Mouse (Mus musculus): ENCODE measurements around the gene Ampd2. TPM values are rescaled to one million over a fixed set of nuclear protein-coding genes. Genes with fewer than 3 reads are reported as not detected.

The Ampd2 gene
- polyA plus RNA-seq, 1 experiment, result 135 TPM

DNA sequence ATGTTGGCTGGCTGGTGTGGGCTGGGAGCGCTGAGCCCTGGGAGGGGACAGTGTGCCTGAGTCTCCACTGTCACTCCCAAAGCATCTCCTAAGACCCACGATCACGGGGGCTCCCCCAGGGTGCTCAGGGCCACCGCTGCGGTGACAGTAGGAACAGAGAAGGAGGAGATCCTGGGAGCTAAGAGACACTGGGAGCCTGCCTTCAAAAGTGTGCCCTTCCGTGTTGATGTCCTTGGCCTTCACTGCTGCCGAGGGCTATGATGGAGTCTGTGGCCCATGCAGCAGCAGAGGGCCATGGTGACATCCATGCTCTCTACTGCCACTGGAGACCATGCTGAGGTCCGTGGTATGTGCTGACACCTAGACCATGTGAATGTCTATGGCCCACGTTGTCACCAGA is 20.9 kb downstream of the Ampd2 start:
- TF ChIP-seq POLR2A (IDR thresholded peaks at IDR 0.05; ENCODE audit: borderline replicate concordance, insufficient read depth, low read length) (no peak), CTCF (IDR thresholded peaks at IDR 0.05; ENCODE audit: borderline replicate concordance, insufficient read depth, low read depth, low read length) (no peak)
- Histone ChIP-seq H3K27me3 (ENCODE audit: control insufficient read depth, insufficient read depth, low read length) (no peaks in the 10 kb centered on the region), H3K4me1 (ENCODE audit: control insufficient read depth, insufficient read depth, low read length) (no peaks in the 10 kb centered on the region), H3K27ac (ENCODE audit: insufficient read depth, low read length) (no peak overlapping the region), H3K4me3 (replicated peaks; ENCODE audit: insufficient read depth, low read depth, low read length) (no peak overlapping the region)
- DNase-seq, result no peak
- WGBS, result 69% methylated on average over 9 of the region's 9 CpGs

GRCm38 (mm10) chr3:108064672-108065071 is 21.8 kb downstream of the Ampd2 start:
- H3K27me3 ChIP-seq (ENCODE audit: control insufficient read depth, insufficient read depth, low read length), result no peaks in the 10 kb centered on the region
- H3K27ac ChIP-seq (ENCODE audit: insufficient read depth, low read length), result no peak overlapping the region
- 66% methylated on average over 4 of the region's 4 CpGs for WGBS
- H3K4me3 ChIP-seq (replicated peaks; ENCODE audit: insufficient read depth, low read depth, low read length), result no peak overlapping the region
- no peak for DNase-seq
- TF ChIP-seq POLR2A (IDR thresholded peaks at IDR 0.05; ENCODE audit: borderline replicate concordance, insufficient read depth, low read length) (no peak), CTCF (IDR thresholded peaks at IDR 0.05; ENCODE audit: borderline replicate concordance, insufficient read depth, low read depth, low read length) (no peak)
- H3K4me1 ChIP-seq (ENCODE audit: control insufficient read depth, insufficient read depth, low read length), result no peaks in the 10 kb centered on the region

DNA sequence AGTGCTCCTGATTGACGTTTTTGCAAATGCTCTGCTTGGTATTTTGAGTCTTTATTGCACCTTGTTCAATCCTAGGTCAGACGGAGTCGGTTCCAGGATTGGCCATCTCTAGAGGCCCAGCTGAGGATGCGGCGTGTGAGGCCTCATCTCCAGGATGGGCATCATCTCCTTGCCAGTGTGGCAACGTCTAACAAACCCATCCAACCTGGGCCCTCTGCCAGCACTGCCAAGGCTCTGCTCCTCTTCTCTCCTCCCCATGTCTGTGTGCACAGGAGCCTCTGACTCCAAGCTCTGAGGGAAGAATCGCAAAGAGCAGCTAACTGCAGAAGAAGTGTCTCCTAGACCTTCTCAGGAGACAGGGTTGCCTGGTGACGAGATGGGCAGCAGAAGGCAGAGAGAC is 23.8 kb downstream of the Ampd2 start:
- 43% methylated on average over 8 of the region's 8 CpGs for WGBS
- H3K4me3 ChIP-seq (replicated peaks; ENCODE audit: insufficient read depth, low read depth, low read length), result no peak overlapping the region
- H3K27me3 ChIP-seq (ENCODE audit: control insufficient read depth, insufficient read depth, low read length), result no peaks in the 10 kb centered on the region
- H3K27ac ChIP-seq (ENCODE audit: insufficient read depth, low read length), result no peak overlapping the region
- H3K4me1 ChIP-seq (ENCODE audit: control insufficient read depth, insufficient read depth, low read length), result no peaks in the 10 kb centered on the region
- DNase-seq, result peak in 1 of 2 experiments; percentile 6
- no peak for TF ChIP-seq POLR2A (IDR thresholded peaks at IDR 0.05; ENCODE audit: borderline replicate concordance, insufficient read depth, low read length)
- no peak for TF ChIP-seq CTCF (IDR thresholded peaks at IDR 0.05; ENCODE audit: borderline replicate concordance, insufficient read depth, low read depth, low read length)

DNA sequence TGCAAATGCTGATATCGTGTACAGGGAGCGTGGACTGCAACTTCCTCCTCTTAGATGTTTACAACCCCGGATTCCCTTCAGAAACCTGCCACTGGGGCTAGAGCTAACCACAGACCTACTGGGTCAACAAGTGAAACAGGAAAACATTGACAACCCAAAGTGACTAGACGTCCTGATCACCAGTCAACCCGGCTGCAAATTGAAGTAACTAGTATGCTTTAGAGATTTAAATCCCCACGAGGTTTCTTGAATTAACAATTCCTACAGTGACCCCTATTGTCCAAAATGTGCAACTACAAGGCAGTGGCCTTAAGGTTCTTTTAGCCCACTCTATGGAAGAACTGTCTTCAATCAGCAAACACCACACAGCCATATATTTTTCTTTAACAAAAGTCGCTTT is 25.0 kb downstream of the Ampd2 start:
- 22% methylated on average over 7 of the region's 7 CpGs for WGBS
- DNase-seq, result no peak
- Histone ChIP-seq H3K27ac (ENCODE audit: insufficient read depth, low read length) (no peak overlapping the region), H3K27me3 (ENCODE audit: control insufficient read depth, insufficient read depth, low read length) (no peaks in the 10 kb centered on the region), H3K4me1 (ENCODE audit: control insufficient read depth, insufficient read depth, low read length) (no peaks in the 10 kb centered on the region), H3K4me3 (replicated peaks; ENCODE audit: insufficient read depth, low read depth, low read length) (no peak overlapping the region)
- TF ChIP-seq CTCF (IDR thresholded peaks at IDR 0.05; ENCODE audit: borderline replicate concordance, insufficient read depth, low read depth, low read length) (peak; percentile 38; the same call in 1 of the 2 replicates), POLR2A (IDR thresholded peaks at IDR 0.05; ENCODE audit: borderline replicate concordance, insufficient read depth, low read length) (no peak)

- TF ChIP-seq POLR2A (IDR thresholded peaks at IDR 0.05; ENCODE audit: borderline replicate concordance, insufficient read depth, low read length), result no peak
- TF ChIP-seq CTCF (IDR thresholded peaks at IDR 0.05; ENCODE audit: borderline replicate concordance, insufficient read depth, low read depth, low read length), result no peak
- H3K4me1 ChIP-seq (ENCODE audit: control insufficient read depth, insufficient read depth, low read length), result no peaks in the 10 kb centered on the region
- no peak overlapping the region for H3K4me3 ChIP-seq (replicated peaks; ENCODE audit: insufficient read depth, low read depth, low read length)
- no peak overlapping the region for H3K27ac ChIP-seq (ENCODE audit: insufficient read depth, low read length)
- no peaks in the 10 kb centered on the region for H3K27me3 ChIP-seq (ENCODE audit: control insufficient read depth, insufficient read depth, low read length)
- WGBS, result 88% methylated on average over 5 of the region's 5 CpGs
- no peak for DNase-seq
Measured at GRCm38 (mm10) chr3:108050493-108050892, 36.0 kb downstream of the Ampd2 start.

GRCm38 (mm10) chr3:108048306-108048705 is 38.1 kb downstream of the Ampd2 start:
- TF ChIP-seq CTCF (IDR thresholded peaks at IDR 0.05; ENCODE audit: borderline replicate concordance, insufficient read depth, low read depth, low read length) (no peak), POLR2A (IDR thresholded peaks at IDR 0.05; ENCODE audit: borderline replicate concordance, insufficient read depth, low read length) (no peak)
- Histone ChIP-seq H3K4me3 (replicated peaks; ENCODE audit: insufficient read depth, low read depth, low read length) (no peak overlapping the region), H3K27me3 (ENCODE audit: control insufficient read depth, insufficient read depth, low read length) (no peaks in the 10 kb centered on the region), H3K27ac (ENCODE audit: insufficient read depth, low read length) (no peak overlapping the region), H3K4me1 (ENCODE audit: control insufficient read depth, insufficient read depth, low read length) (no peaks in the 10 kb centered on the region)
- no peak for DNase-seq
- 34% methylated on average over 3 of the region's 3 CpGs for WGBS

GRCm38 (mm10) chr3:108046944-108047655 is 39.4 kb downstream of the Ampd2 start:
- Histone ChIP-seq H3K4me3 (replicated peaks; ENCODE audit: insufficient read depth, low read depth, low read length) (no peak overlapping the region), H3K27me3 (ENCODE audit: control insufficient read depth, insufficient read depth, low read length) (no peaks in the 10 kb centered on the region), H3K27ac (ENCODE audit: insufficient read depth, low read length) (no peak overlapping the region), H3K4me1 (ENCODE audit: control insufficient read depth, insufficient read depth, low read length) (no peaks in the 10 kb centered on the region)
- 94% methylated on average over 2 of the region's 2 CpGs for WGBS
- TF ChIP-seq POLR2A (IDR thresholded peaks at IDR 0.05; ENCODE audit: borderline replicate concordance, insufficient read depth, low read length) (no peak), CTCF (IDR thresholded peaks at IDR 0.05; ENCODE audit: borderline replicate concordance, insufficient read depth, low read depth, low read length) (no peak)
- no peak for DNase-seq

GRCm38 (mm10) chr3:108044394-108045140 is 41.9 kb downstream of the Ampd2 start, which contains the start of gene Gstm4:
Gene Gstm4 (minus strand): TSS chr3:108044894.
- TF ChIP-seq POLR2A (IDR thresholded peaks at IDR 0.05; ENCODE audit: borderline replicate concordance, insufficient read depth, low read length) (peak; percentile 79), CTCF (IDR thresholded peaks at IDR 0.05; ENCODE audit: borderline replicate concordance, insufficient read depth, low read depth, low read length) (no peak)
- H3K27me3 ChIP-seq (ENCODE audit: control insufficient read depth, insufficient read depth, low read length), result no peaks in the 10 kb centered on the region
- 4% methylated on average over 29 of the region's 29 CpGs for WGBS
- H3K27ac ChIP-seq (ENCODE audit: insufficient read depth, low read length), result no peak within 1 kb of the TSS; the same call in 1 of the 2 replicates
- H3K4me3 ChIP-seq (replicated peaks; ENCODE audit: insufficient read depth, low read depth, low read length), result peak within 1 kb of the TSS; percentile 47
- H3K4me1 ChIP-seq (ENCODE audit: control insufficient read depth, insufficient read depth, low read length), result no peaks in the 10 kb centered on the region
- peak; percentile 87 to 88 for DNase-seq

Measured in cerebellum, adult 2 months (tissue).